Mouse (Mus musculus): Measurements from ENCODE around the gene Ndufs6.

Ndufs6 gene

DNA sequence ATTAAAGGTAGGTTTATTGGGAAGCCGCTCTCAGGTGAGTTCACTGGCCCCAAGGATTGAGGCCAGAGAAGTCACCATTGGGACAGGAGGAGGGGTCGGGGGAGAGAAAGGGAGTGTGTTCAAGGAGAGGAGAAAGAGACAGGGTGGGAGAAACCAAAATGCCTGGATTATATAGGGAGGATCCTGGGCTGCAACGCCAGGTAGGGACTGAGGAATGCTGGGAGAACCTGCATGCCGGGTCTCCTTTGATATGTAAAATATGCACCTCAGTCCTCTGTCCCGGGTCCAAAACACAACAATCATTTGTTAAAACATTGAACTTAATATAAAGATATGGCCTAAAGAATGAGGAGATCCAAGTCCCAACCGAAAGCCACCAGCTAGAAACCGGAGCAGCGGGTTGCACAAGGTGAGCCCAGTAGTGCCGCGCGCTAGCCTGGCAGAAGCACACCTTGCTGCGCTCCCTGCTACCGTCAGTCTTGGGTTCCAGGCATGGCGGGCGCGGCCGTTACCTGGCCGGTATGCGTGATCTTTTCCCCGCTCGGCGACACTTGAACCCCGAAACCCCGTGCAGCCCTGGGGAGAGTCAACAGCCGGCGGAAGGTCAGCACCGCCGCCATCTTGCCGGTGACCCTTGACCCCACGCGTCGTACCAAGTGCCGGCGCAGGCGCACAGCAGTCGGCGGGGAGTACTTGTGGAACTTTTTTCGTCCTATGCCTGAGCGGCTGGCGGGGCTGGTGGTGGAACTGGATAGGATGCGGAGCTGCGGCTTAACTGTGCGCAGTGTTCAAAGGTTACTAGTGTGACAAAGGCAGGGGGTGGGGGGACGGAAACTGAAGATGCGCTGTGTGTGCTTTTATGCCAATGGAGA lies at the start of gene Ndufs6, which contains the start of gene Mrpl36:
TSS of gene Ndufs6 (minus strand) at position 716 of the 872 bp plus-strand sequence.
TSS of gene Mrpl36 (plus strand) at position 687 of the 872 bp plus-strand sequence.
- peak; percentile 90 to 94 for DNase-seq

- no peak for DNase-seq
Measured at GRCm38 (mm10) chr13:73377637-73378036, 49.3 kb upstream of the Ndufs6 start.

- DNase-seq, result no peak
Measured at GRCm38 (mm10) chr13:73374612-73375011, 46.3 kb upstream of the Ndufs6 start.

DNA sequence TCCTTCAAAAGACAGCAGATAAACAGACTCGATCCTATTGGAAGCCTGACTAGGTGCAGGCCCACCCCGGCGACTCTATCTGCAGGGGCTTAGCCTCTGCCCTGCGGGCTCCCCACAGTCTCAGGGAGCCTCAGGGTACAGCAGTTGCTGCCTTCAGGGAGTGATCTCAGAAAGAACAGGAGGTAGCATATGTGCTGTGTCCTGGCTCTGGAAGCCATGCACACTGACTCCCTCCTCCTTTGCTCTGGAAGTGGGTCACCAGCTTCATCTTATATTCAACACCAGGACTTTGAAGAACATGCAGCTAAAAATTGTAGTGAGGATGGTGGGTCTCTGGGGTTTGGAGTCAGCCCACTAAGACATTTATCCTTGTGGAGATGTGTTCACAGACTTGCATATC lies 45.0 kb upstream of the Ndufs6 start:
- no peak for DNase-seq

GRCm38 (mm10) chr13:73357106-73357505 lies 28.8 kb upstream of the Ndufs6 start:
- no peak for DNase-seq

GRCm38 (mm10) chr13:73352491-73352890 lies 24.1 kb upstream of the Ndufs6 start:
- DNase-seq, result no peak

GRCm38 (mm10) chr13:73351910-73352309 lies 23.6 kb upstream of the Ndufs6 start:
- no peak for DNase-seq

GRCm38 (mm10) chr13:73350741-73351140 lies 22.4 kb upstream of the Ndufs6 start:
- DNase-seq, result no peak

DNA sequence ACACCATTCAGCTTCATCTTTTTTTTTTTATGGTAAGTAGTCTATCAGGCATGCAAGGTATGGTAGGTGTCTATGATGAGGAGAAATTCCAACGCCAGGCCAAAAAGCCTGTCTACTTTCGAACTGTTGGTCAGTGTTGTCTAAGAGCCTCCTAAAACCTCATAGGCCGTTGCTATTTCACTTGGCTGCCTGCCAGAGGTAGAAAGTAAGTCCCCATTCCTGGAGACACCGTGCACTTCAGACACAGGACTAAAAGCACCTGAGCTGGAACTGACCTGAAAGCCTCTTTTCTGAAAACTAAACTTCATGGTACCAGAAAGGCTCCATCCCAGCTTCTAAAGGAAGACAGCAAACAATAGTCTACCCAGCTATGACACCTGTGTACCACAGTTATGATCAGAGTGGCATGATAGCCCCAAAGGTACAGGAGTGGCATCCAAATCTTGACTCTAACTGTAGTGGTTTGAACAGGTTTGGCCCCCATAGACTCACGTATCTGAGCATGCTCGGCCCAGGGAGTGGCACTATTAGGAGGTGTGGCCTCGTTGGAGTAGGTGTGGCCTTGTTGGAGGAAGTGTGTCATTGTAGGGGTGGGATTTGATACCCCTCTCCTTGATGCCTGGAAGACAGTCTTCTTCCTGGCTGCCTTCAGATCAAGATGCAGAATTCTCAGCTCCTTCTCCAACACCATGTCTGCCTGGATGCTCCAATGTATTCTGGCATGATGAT lies 19.7 kb upstream of the Ndufs6 start:
- no peak for DNase-seq

DNA sequence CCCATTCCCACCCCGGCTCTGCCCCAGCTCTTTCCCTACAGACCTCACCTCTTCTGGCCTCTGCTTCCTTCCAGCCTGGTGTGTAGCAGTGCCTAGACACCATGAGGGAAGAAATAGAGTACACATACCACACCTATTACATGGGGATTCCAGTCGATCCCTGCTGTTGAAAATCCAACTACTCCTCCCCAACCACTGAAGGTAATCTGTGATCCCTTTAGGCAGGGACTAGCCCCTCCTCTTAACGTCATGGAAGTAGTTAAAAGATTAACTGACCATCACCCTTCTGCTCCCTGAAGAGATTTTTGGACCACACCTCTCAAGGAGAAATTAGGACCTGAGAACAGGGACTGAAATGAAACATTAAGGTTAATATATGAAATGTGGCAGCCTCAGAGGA lies 18.8 kb upstream of the Ndufs6 start:
- no peak for DNase-seq

DNA sequence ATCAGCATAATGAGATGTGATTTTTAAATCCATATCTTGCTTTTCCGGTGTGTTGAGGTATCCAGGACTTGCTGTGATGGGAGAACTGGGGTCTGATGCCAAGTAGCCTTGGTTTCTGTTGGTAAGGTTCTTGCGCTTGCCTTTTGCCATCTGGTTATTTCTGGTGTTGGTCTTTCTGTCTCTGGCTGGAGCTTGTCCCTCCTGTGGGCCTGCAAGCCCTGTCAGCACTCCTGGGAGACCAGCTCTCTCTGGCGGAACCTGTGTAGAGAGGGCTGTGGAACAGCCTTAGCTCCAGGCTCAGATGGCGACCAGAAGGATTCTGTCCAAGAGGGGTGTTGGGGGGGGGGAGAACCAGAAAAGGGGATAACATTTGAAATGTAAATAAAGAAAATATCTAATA lies 18.4 kb upstream of the Ndufs6 start:
- DNase-seq, result no peak

- DNase-seq, result no peak
Measured at GRCm38 (mm10) chr13:73346131-73346530, 17.8 kb upstream of the Ndufs6 start.

GRCm38 (mm10) chr13:73345102-73345890 lies 17.0 kb upstream of the Ndufs6 start:
- no peak for DNase-seq

DNA sequence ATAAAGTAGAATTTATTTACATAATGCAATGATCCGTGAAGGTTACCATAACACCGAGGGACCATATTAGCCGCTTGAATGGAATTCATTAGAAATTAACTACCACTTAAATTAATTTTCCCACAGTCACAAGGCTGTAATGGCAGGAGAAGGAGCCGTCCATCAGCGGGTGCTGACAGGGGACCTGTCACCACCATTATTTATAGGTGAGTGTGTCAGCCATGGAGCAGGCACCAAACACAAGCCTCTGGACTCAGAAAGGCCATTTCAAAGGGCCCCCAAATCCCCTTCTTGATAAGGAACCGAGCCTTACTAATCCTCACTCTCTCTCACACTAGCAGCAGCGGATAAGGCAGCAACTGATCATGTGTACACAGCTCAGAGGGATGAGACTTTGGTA lies 8.4 kb upstream of the Ndufs6 start:
- no peak for DNase-seq

DNA sequence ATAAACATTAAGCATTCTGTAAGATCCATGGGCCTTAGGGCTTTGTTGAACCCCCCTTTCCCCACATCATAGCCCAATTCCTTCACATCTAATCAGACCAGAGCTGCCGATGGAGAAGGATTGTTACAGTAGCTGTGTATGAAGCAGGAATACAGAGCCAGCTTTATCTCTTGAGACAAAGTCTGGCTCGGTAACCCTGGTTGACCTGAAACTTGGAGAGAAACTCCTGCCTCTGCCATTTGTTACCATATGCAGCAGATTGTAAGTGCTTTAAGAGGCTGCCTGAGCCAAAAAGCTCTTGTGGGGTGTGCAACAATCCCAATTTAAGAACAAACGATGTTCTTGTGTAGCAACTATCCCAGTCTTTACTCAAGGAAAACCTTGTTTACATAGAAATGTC lies 3.4 kb upstream of the Ndufs6 start:
- no peak for DNase-seq

DNA sequence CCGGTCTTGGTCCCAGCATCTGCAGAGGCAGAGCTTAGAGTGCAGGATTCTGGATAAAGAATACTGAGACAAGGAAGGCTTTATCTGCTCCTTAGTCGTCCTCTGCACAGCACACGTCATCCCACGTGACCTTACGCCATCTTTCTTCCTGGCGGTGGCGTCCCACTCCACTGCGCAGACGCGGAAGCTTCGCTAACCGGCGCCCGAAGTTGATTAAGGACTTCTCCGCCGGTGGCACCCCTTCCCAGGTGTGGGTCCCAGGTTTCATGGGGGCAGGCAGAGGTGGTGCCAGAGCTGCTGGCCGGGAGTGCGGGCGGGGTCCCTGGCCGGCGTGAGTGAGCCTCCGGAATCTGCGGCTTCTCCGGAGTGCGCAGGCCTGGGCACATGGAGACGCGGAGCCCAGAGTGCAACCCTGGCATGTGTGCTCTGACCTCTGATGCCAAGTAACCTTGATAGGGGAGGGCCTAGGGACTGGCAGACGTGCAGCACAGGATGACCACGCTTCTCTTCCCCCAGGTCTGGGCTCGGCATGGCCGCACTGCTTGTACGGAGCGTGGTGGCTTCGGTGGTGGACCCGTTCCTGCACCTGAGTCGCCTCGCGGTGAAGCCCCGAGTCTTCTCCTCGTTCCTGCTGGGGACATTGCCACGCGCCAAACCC lies 2.6 kb upstream of the Ndufs6 start:
- peak; percentile 78 to 80 for DNase-seq

DNA sequence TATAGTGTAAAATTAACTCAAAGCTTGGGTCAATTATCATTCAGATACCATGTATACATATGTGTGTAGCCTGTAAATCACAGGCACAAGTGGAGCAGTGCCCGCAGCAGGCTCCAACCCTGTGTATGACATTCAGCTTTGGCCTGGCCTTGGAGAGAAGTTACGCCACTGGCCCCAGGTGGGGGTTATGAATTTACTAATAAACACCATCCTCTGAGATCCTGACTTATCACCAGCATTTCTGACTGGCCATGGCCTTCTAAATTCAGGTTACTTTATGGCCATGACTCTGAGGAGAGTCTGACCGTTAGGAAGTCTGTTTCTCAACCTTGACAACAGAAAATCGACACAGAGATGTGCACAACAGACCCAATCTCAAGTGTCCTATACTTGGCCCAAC lies 4.9 kb downstream of the Ndufs6 start:
- DNase-seq, result no peak

GRCm38 (mm10) chr13:73322626-73323025 lies 5.7 kb downstream of the Ndufs6 start:
- DNase-seq, result no peak

- DNase-seq, result no peak
Measured at GRCm38 (mm10) chr13:73320048-73320447, 8.3 kb downstream of the Ndufs6 start.

DNA sequence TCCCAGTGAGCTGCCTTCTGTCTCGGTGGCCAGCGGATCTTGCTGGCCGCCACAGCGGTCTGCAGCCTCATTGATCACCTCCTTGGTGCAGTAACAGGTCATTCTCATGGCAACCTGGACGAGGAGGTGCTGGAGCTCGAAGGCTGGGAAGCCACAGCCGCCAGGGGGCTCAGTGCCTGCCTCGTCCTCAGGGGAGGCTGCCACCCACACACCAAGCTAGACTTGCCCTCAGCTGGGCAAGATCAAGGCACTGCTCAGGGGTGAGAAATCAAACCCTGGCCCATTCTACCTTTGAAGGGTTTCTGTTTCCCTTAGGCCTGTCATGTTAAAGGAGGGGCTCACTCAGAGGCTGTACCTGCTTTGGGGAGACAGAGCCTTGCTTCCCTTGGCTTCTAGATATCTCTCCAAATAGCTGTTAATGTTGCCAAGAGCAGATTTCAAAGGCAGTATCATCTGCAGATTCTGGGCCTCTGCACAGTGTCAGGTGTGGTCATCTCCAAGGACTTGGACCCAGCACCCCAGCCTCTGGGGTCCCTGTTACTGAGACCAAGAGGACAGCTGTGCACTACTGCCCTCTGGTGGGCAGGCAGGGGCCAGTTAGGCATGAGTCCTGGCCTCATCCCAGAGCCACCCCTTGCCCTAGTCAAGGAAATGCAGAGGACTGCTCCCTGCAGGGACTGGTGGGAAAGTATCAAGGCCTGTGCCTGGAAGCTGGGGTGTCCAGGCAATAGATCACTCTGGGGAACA lies 18.0 kb downstream of the Ndufs6 start:
- peak in 1 of 2 experiments; percentile 8 for DNase-seq

- DNase-seq, result no peak
Measured at GRCm38 (mm10) chr13:73306430-73306829, 21.9 kb downstream of the Ndufs6 start.

- no peak for DNase-seq
Measured at GRCm38 (mm10) chr13:73306085-73306410, 22.3 kb downstream of the Ndufs6 start.

All from thymus, adult 18-20 months (tissue).